Mouse (Mus musculus): ENCODE data around the gene Usp32.

Usp32 gene

DNA sequence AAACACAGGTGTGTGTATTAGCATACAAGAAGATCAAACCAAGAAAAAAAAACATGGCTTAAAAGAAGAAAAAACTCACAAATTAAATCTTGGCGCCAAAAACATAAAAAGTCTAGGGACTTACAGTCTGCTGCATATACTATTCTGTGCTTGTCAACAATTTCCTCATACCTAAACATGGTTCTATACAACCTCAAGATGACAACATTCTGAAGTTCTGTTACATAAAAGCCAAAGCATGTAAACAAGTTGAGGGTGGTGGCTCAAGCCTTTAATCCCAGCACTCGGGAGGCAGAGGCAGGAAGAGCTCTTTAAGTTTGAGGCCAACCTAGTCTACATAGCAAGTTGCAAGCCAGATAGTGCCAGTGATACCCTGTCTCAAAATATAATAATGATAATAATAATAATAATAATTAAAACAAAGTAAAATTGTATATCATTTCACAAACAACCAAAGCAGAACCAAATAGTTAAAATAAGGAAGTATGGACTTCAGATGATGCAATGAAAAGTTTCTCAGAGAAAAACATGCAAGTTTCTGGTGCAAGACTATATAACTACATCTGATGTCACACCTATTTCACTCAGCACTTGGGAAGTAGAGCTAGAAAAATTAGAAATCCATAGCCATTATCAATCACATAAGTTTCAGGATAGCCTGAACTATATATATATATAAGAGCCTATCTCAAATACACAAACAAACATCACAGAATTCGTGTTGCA lies 16.5 kb downstream of the Usp32 start:
- DNase-seq (ENCODE audit: low spot score) = no peak

DNA sequence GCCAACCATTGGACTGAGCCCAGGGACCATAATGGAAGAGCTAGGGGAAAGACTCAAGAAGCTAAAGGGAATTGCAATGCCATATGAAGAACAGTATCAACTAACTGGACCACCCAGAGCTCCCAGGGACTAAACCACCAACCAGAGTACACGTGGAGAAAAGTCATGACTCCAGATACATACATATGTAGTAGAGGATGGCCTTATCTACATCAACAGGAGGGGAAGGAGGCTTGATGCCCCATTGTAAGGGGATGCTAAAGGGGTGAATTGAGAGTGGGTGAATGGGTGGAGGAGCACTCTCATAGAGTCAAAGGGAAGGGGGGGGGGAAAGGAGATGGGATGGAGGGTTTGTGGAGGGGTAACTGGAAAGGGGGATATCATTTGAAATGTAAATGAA lies 17.9 kb downstream of the Usp32 start:
- no peak for DNase-seq (ENCODE audit: low spot score)

DNA sequence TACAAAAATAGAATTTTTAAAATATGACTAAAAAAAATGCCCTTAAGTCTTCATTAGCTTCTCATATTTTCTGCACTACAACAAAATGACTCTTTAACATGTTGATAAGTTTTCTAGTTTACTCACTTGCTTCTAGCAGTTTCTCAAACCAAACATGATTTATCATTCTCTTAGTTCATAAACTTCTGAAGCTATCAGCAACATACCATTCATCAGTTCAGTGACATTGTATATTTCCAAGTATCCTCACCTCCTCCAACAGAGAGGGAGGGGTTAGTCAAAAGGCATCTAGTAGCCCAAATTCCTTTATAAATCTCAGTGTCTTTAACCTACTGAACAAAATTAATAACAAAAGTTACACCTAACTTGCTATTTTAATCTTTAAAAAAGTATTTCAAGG lies 22.8 kb downstream of the Usp32 start:
- DNase-seq (ENCODE audit: low spot score) = no peak

DNA sequence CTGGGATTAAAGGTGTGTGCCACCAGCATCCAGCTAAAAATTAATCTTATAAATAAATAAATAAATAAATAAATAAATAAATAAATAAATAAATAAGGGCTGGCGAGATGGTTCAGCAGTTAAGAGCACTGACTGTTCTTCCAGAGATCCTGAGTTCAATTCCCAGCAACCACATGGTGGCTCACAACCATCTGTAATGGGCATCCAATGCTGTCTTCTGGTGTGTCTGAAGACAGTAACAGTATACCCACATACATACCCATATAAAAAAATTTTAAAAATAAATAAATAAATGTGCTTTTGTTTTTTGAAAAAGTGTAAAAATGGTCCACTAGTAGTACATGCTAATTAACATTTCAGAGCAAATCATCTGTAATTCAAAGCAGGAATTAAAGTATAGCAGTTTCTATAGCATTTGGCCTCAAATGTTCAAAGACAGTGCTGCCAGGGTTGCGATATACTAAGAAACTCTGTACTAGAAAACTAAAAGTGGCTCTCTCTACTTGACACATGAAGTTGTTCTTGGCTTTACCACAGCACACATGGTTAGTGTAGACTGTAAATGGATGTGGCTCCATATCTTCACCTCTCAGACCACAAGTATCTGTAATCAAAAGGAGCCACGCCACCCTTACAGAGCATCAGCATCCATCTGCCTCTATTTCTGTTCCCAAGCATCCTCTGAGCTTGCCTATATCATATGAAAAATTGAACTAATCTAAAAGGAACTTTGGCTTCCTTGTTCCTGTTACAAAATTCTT lies 23.7 kb downstream of the Usp32 start:
- DNase-seq (ENCODE audit: low spot score) = no peak

DNA sequence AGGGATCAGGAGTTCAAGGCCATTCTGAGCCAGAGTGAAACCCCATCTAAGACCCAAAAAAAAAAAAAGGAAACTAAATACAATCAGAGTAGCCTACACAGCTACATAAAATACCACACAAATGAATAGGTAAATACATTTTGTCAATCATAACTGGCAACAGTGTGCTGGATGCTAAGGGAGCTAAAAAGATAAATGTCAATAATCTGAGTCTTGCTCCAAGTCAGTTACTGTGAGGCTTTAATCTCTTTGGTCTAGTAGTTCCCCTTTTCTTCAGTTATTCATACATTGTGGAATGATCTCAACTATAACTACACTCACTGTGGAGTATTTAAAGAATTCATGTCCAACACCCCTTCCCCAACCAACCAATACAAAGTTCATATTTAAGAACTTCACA lies 30.0 kb downstream of the Usp32 start:
- no peak for DNase-seq (ENCODE audit: low spot score)

DNA sequence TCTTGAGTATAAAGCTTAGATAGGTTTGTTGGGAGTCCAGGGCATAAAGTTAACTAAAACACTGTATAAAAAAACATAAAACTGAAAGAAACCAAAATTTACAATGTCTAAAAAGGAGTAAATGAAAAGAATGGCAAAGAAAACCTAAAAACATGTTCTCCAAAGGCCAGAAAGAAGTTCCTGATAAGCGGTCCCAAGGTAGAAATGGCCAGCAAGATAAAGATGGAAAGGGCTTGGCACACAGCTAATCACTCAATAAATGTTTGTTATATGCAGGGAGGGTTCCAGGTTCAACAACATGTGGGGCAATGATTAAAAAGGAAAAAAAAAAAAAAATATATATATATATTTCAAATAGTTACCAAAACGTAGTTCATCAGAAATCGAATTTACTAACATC lies 32.7 kb downstream of the Usp32 start:
- DNase-seq (ENCODE audit: low spot score) = no peak

DNA sequence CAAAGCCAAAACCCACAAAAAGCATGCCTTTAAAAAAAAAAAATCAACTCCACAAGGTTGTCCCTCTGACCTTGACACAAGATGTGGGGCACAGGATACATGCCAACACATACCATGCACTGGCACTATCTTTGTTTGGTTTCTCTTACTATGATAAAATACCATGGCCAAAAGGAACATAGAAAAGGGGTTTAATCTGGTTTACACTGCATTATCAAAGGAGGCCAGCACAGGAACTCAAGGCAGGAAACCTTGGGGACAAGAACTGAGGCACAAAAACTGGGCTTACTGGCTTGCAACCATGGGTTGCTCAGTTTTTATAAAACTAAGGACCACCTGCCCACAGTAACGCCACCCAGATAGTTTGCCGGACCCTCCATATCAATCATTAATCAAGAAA lies 34.1 kb downstream of the Usp32 start:
- DNase-seq (ENCODE audit: low spot score) = no peak

DNA sequence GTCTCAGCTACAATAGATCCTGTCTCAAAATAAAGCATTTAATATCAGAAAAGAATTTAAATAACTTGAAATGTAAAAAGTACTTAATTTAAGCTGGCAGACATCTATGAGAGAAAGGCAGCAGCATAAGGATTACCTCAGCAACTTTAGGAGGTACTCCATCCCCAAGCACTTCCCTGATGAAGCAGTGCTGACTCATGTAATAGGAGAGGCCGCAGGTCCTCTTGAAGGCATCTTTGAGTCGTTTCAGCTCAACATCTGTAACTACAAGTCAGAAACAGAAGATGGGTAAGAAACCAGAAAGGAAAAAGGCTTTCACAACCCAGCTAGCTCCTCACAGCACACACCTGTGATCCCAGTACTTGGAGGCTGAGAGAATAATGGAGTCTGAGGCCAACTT lies 36.2 kb downstream of the Usp32 start:
- DNase-seq (ENCODE audit: low spot score) = no peak

DNA sequence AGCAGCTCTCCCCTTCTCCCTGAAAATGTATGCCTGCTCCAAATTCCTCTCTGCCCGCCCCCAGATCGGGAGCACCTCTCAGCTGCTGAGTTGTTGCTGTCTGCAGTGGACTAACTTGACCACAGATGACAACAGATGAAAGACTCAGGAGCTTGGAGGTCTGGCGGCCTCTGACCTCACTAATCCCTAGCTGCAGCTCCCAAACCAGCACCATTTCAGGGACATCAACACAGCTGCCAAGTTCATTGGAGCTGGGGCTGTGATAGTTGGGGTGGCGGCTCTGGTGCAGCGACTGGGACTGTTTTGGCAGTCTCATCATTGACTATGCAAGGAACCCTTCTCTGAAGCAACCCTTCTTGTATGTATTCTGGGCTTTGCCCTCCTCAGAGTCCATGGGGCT lies 44.8 kb downstream of the Usp32 start:
- DNase-seq (ENCODE audit: low spot score) = no peak

DNA sequence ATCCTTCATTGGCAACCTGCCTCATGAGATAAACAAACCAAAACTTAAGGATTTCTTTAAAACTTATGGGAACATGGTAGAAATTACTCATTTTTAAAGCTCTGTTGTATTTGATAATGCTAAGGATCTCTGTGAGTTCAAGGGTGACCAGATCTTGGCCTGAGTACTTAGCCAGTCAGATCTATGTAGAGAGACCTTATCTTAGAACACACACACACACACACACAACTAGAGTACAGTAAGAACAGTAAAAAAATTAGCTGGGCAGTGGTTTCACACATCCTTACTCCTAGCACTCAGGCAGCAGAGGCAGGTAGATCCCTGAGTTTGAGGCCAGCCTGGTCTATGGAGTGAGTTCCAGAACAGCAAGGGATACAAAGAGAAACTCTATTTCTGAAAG lies 53.7 kb downstream of the Usp32 start:
- DNase-seq (ENCODE audit: low spot score) = no peak

DNA sequence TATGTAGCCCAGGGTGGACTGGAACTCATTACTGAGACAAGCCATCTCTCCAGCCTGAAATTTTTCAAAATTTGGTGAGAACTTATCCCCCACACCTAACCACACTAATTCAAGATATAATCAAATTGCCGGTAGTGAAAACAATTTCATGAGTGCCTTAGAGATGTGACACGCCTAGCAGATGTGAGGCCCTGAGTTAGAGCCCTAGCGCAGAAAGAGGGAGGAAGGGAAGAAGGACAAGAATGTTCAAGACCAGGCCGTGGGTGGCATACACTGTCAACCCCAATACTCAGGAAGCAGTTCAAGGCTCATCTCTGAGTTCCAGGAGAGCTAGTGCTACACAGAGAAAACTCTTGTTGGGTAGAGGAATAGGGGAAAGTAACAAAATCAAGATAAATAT lies 72.1 kb downstream of the Usp32 start:
- no peak for DNase-seq (ENCODE audit: low spot score)

DNA sequence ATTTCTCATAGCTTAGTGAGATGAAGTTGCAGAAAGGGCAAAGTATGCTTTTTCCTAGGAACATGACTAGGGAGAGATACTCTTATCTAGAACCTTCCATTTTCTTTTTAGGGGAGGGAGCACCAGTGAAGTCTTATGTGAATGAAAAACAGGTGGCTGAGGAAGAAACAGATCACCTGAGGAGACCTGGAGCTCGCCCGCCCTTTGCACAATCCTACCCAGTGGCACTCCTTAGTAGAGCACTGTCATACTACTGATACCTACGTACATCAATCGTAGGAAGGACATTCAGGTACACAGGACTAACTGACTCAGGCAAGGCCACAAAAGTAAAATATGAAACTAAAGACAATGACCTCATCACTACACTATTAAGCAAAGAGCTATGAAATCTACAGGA lies 81.4 kb downstream of the Usp32 start:
- no peak for DNase-seq (ENCODE audit: low spot score)

DNA sequence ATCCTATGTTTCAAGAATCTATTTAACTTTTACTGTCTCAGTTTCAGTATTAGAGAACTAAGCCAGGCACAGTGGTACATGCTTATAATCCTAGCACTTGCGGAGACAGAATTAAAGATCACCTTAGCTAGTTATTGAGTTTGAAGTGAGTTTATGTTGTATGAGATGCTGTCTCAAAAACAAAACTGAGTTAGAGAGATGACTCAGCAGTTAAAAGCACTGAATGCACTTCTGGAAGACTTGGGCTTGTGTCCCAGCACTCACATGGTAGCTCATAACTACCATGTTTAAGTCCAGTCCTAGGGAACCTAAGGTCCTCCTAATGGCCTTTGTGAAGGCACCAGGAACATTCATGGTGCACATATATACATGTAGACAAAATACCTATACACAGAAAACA lies 82.4 kb downstream of the Usp32 start:
- DNase-seq (ENCODE audit: low spot score) = no peak

DNA sequence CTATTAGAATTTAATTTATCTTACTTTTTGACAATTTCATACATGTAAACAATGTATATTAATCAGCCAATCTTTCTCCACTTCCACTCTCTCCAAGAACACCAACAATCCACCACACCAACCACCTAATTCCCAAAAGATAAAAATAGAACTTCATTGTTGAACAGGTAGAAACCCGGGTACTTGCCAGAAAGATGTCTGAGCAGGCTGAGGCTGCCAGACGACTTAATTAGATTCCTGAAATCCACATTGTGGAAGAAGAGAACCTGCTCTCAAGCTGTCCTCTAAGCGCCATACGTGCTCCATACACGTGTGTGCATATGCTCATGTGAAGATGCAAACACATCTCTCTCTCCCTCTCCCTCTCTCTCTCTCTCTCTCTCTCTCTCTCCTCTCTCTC lies 83.1 kb downstream of the Usp32 start:
- DNase-seq (ENCODE audit: low spot score) = no peak

DNA sequence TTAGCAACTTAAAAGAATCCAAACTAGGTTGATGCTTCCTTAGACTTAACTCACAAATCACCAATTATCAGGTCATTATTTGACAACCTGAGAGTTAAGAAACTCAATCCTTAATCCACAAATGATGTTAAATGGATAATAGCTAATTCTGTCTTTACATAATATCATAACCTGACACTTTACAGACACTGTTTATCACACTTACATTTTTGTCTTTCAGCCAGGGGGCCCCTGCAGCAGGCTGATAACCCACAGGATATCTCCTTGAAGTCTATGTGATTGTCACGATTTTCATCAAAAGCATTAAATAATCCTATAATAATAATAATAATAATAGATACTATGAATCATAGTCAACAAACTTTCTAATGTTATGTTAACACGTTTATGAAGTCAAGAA lies 84.4 kb downstream of the Usp32 start:
- DNase-seq (ENCODE audit: low spot score) = no peak

DNA sequence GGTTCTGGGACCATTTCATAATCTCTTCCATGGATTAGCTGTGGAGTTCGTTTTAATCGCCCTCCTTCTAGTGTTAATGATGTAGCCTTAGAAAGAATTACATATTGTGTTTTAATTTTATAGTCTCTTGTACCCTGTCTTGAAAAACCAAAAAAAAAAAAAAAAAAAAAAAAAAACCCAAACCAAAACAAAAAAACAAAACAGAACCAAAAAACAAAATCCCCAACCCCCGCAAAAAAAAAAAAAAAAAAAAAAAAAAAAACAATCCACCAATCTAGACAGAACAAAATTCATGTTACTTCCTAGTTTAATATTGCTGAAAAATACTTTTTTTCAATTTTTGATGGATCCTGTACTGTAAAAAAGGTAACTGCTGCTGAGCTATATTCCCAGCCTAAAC lies 100.7 kb downstream of the Usp32 start:
- DNase-seq (ENCODE audit: low spot score) = no peak

DNA sequence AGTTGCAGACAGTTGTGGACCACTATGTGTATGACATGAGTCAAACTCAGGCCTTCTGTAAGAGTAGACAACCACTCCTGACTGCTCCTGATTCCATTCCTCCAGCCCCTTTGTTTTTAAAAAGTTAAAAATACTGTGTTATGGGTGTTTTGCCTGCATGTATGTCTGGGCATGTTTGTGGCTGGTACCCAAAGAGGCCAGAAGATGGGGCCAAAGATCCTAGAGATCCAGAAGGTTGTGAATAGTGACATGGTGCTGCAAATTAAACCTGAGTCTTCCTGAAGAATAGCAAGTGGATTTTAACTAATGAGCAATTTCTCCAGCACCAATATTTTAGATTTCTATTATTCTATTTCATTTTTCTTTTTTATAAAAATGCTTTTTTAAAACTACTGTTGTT lies 126.8 kb downstream of the Usp32 start:
- no peak for DNase-seq (ENCODE audit: low spot score)

DNA sequence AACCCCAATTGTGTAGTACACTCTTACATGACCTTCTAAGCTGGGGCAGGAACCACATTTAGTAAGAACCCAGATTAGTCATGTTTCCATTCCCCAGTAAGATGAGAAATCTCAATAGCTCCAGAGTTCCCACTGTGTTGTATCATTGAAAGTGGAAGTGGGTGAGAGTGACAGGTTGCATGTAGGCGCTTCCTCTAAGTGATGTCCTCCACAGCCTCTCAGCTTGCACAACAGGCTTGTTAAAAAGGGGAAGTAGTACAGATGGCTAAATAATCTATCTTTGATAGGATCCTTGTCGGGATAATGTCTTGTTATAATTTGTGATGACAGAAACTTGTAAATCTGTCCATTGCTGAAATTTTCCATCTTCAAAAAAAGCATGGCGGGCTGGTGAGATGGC lies 136.4 kb downstream of the Usp32 start:
- no peak for DNase-seq (ENCODE audit: low spot score)

DNA sequence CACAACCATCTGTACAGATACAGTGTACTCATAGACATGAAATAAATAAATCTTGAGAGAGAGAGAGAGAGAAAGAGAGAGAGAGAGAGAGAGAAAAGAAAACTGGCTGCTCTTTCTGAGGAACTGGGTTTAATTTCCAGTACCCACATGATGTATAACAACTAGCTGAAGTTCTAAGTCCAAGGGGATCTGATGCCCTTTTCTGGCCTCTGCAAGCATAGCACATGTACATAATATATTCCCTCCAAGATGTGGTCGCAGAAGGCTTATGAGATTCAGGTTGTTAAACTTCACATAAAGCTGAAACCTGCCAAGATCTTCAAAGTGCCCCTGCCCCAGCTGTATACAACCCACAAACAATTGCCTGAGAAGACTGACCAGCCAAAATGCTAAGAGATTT lies 144.7 kb downstream of the Usp32 start:
- no peak for DNase-seq (ENCODE audit: low spot score)

DNA sequence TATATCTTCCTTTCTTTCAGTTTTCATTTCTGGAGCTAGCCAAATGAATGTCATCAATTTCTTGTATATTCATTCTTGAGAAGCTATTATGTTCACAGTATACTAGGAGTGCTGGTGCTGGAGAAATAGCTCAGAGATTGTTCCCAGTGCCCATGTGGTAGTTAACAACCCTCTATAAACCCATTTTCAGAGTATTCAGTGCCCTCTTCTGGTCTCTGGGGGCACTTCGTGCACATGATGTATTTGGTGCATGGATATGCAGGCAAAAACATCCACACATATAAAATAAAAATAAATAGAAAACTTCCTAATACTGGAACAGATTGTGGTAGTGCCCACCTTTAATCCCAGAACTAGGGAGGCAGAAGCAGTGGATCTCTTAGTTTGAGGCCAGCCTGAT lies 147.0 kb downstream of the Usp32 start:
- DNase-seq (ENCODE audit: low spot score) = no peak

DNA sequence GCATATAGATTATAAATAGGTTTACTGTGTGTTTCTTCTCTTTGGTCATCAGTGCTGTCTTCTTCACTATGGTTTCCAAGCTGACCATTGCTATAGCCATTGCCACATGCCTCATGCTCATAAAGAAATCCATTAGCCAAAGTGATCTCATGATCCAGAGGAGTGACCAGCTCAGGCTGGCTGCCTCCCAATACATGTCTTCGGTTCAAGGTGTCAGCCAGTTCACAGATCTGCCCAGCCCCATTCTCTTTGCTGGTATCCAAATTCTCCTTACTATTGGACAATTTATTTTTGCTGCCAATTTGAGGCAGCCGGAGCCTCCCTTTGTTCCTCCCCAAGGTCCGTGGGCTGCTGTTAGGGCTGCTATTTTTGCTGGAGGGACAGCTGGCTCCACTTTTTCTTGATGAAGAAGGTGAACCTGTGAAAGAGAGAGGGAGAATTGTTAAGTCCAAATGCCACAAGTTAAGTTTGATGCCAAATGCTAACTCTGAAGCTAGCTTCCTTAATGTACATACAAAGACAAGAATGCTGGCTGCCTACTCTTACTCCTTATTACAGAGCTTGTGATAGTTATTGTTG lies 151.5 kb downstream of the Usp32 start:
- DNase-seq (ENCODE audit: low spot score) = no peak

DNA sequence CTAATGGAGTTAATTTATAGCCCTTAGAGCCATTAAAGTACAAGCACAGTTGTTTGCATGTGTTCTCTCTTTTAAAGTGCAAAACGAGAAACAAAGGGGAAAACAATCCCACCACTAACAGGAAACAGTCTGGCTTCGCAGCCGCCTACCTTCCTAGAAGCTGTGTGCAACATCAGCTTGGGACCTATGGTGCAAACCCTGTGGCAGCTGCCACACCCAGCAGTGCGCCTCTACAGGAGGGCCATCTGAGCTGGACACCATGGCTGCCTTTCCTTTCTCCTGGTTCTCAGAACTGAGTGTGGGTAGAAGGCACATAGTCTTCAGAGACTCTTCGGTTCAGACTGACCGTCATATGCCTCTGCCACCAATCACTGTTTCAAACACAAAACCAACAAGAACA lies 154.5 kb downstream of the Usp32 start:
- DNase-seq (ENCODE audit: low spot score) = no peak

DNA sequence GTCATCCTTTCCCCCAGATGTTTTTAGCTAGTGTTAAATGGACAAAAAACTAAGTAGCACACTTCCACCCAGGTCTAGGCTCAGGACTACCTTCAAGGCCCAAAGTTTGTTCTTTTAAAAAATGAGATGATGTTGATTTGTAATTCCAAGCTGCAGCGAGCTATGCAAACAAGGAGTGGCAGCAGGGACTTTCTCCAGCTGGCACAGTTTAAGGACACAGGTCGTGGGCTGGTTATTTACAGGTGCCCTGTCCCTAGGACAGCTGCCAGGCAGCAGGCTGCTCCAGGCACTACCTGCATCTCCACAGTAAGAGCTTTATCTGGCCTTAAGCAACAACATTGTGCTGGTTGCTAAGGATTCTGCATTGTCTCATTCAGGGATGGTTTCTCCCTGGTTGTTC lies 159.3 kb downstream of the Usp32 start:
- no peak for DNase-seq (ENCODE audit: low spot score)

DNA sequence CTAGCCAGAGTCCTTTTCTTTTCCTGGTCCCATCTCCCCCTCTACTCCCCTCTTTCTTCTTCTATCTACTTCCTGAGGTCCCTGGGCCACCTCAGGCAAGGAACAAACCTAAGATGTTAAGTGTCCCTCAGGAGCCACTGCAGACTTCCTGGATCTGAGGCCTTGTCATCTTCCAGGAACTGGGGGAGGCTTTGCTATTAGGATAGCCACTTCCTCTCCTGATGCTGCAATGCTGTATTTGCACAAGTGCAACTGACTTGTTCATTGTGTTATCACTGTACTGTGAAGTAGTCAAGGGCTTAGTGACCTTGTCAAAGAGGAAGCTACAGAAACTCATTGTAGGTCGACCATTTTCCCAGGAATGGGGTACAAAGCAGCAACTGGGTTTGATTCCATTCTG lies 160.6 kb downstream of the Usp32 start:
- DNase-seq (ENCODE audit: low spot score) = no peak
